Mouse (Mus musculus) left cerebral cortex, adult 9 months (tissue): Measurements from ENCODE around the gene Sh3glb1.
"Not testable (repeated sequence)": the region's sequence is repeated elsewhere in the genome, so short reads cannot be mapped to it uniquely, and the experiment has no call there.

Experiments
- DNase-seq, 2 experiments: peaks; one replicate each; pipeline ENCODE4 v3.0.0; 2022; ENCODE audit warnings: low spot score in 2 of 2

Gene Sh3glb1

GRCm38 (mm10) chr3:144719901-144720747, at the start of gene Sh3glb1:
TSS of gene Sh3glb1 (minus strand) at chr3:144720335.
- DNase-seq, result peak; percentile 80 to 94

- no peak for DNase-seq
These were observed 45.0 kb upstream of the Sh3glb1 start for GRCm38 (mm10) chr3:144765161-144765560.

- no peak for DNase-seq
These were observed 41.3 kb upstream of the Sh3glb1 start for GRCm38 (mm10) chr3:144761454-144761853.

GRCm38 (mm10) chr3:144760592-144761309, 40.6 kb upstream of the Sh3glb1 start, which contains the start of gene Clca3a1:
TSS of gene Clca3a1 (minus strand) at chr3:144760977.
- DNase-seq, result no peak

GRCm38 (mm10) chr3:144759719-144760118, 39.6 kb upstream of the Sh3glb1 start:
- no peak for DNase-seq

GRCm38 (mm10) chr3:144756103-144756502, 36.0 kb upstream of the Sh3glb1 start:
- not testable (repeated sequence) for DNase-seq

- DNase-seq, result no peak
These were observed 33.0 kb upstream of the Sh3glb1 start for GRCm38 (mm10) chr3:144753120-144753519.

GRCm38 (mm10) chr3:144749062-144749963, 29.2 kb upstream of the Sh3glb1 start:
- DNase-seq, result not testable (repeated sequence)

GRCm38 (mm10) chr3:144747706-144748105, 27.6 kb upstream of the Sh3glb1 start:
- DNase-seq, result not testable (repeated sequence)

- DNase-seq, result not testable (repeated sequence)
These were observed 18.3 kb upstream of the Sh3glb1 start for GRCm38 (mm10) chr3:144738396-144738795.

GRCm38 (mm10) chr3:144736831-144737230, 16.7 kb upstream of the Sh3glb1 start:
- peak in 1 of 2 experiments; percentile 61 for DNase-seq

- DNase-seq, result peak in 1 of 2 experiments; percentile 74
These were observed 3.3 kb upstream of the Sh3glb1 start for GRCm38 (mm10) chr3:144723455-144723854.

- not testable (repeated sequence) for DNase-seq
These were observed 2.4 kb upstream of the Sh3glb1 start for GRCm38 (mm10) chr3:144722566-144722965.

- no peak for DNase-seq
These were observed 1.7 kb upstream of the Sh3glb1 start for GRCm38 (mm10) chr3:144721860-144722256.

- no peak for DNase-seq
These were observed 1.1 kb upstream of the Sh3glb1 start for GRCm38 (mm10) chr3:144721077-144721859.

GRCm38 (mm10) chr3:144719088-144719900, 841 bp downstream of the Sh3glb1 start:
- DNase-seq, result peak in 1 of 2 experiments; percentile 49

GRCm38 (mm10) chr3:144718706-144719087, 1.4 kb downstream of the Sh3glb1 start:
- no peak for DNase-seq

GRCm38 (mm10) chr3:144717835-144718234, 2.3 kb downstream of the Sh3glb1 start:
- no peak for DNase-seq

GRCm38 (mm10) chr3:144717121-144717520, 3.0 kb downstream of the Sh3glb1 start:
- DNase-seq, result no peak

GRCm38 (mm10) chr3:144715901-144716300, 4.2 kb downstream of the Sh3glb1 start:
- no peak for DNase-seq
